Mouse (Mus musculus) gastrocnemius, adult 2 months (tissue): ENCODE measurements around the gene Lrrc15. TPM values are rescaled to one million over a fixed set of nuclear protein-coding genes. Genes with fewer than 3 reads are reported as not detected.
A peak's percentile ranks its signal among the peaks of the same experiment; 100 is the strongest.

Experiments used
- DNase-seq: peaks from one replicate; pipeline ENCODE4 v3.0.0; 2022
- H3K27ac ChIP-seq: fragments of 200-600 bp; 2 replicates; pipeline ENCODE4 v1.8.1; 2022; ENCODE audit warnings: mild to moderate bottlenecking
- H3K4me3 ChIP-seq: fragments of 200-600 bp; 2 replicates; pipeline ENCODE4 v1.8.1; 2022; ENCODE audit warnings: mild to moderate bottlenecking, moderate library complexity
- CTCF ChIP-seq: fragments of 200-600 bp; IDR thresholded peaks from 2 replicates; pipeline ENCODE4 v1.8.1; 2022; ENCODE audit warnings: antibody characterized with exemption, mild to moderate bottlenecking, moderate library complexity
- intact Hi-C: fragments of 180-260 bp; cut with DNase I; formaldehyde crosslinking; loops from one replicate; pipeline ENCODE4 v1.15.1; 2025
- total RNA-seq, 2 experiments: library from RNA; stranded (reverse); gene quantifications; 2 replicates each; pipeline ENCODE4 v1.2.3; 2021

Lrrc15 gene
- total RNA-seq, 2 experiments from 2014 or later: 0.08 to 0.14 TPM

DNA sequence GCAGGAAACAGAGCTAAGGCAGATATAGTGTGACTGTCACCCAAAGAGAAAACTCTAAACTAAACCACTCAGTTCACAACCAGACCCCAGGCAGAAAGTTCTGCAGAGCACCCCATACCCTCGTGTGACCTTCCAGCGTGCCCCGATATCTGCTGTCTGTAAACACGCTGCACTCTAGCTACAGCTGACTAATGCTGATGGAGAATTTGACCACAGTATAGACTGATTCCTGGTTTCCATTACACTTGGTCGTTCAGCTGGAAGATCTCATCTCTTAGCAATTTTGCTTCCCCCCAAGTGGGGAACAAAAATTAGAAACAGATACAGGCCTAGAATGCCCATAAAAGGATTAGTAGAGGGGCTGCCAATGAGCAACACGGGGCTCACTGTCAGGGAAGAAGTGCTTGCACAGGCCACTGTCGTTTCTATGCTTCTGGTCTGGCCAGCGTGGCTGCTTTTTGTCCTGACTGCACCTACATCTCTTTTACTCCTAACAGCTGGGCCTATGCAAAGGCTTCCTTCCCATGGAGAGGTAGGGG lies 11.8 kb downstream of the Lrrc15 start:
- no peak for TF ChIP-seq CTCF
- intact Hi-C loops: no loop called here
- no peak overlapping the region for H3K27ac ChIP-seq
- H3K4me3 ChIP-seq: no peak overlapping the region
- no peak for DNase-seq

DNA sequence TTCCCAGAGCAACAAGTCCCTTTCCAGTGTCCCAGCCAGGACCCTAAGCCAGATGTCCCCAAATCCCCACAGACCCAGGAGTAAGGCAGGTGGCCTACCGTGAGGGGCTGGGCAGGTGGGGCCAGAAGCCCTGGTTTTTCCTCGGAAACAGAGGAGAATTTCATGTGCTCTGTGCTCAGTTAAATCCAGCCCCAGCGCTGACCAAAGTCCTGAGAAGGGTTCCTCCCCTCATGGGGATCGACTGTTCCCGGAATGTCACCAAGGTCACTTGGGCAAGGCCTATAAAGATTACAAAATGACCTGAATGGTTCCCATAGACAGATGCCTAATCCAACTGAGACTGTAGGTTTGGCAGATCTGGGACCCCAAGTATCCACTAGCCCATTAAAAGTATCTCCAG lies 15.7 kb downstream of the Lrrc15 start, which contains the start of gene Cpn2:
Gene Cpn2 (minus strand): TSS at position 141 of the 400 bp plus-strand sequence.
- H3K4me3 ChIP-seq: no peak within 1 kb of the TSS
- no peak for DNase-seq
- intact Hi-C loops: no loop called here
- H3K27ac ChIP-seq: no peak within 1 kb of the TSS
- no peak for TF ChIP-seq CTCF

DNA sequence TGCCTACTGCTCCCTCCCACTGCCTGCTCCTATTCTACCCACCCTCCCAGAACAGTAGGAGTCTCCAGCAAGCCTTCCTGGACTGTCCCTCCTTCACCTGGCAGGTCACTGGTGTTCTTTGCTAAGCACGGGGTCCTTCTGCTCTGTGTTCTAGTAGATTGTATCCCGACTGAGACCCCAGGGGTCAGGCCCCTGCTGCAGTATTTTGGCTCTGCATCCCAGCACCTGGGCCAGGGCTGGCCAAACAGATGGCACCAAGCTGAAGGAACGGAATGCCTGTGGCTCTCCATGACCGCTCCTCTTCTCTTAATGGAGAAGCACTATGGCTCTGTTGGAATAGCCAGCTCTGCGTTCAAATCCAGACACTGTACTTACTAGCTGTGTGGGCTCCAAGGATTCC lies 16.5 kb downstream of the Lrrc15 start:
- no peak for DNase-seq
- intact Hi-C loops: no loop called here
- no peak overlapping the region for H3K4me3 ChIP-seq
- no peak for TF ChIP-seq CTCF
- no peak overlapping the region for H3K27ac ChIP-seq

- no peak for TF ChIP-seq CTCF
- intact Hi-C loops: no loop called here
- no peak for DNase-seq
- Histone ChIP-seq H3K4me3 (no peak overlapping the region), H3K27ac (no peak overlapping the region)
Observed at GRCm38 (mm10) chr16:30265611-30266010, 17.4 kb downstream of the Lrrc15 start.

GRCm38 (mm10) chr16:30263156-30263555 lies 19.9 kb downstream of the Lrrc15 start:
- Histone ChIP-seq H3K4me3 (no peak overlapping the region), H3K27ac (no peak overlapping the region)
- no peak for DNase-seq
- TF ChIP-seq CTCF: no peak
- intact Hi-C loops: no loop called here

DNA sequence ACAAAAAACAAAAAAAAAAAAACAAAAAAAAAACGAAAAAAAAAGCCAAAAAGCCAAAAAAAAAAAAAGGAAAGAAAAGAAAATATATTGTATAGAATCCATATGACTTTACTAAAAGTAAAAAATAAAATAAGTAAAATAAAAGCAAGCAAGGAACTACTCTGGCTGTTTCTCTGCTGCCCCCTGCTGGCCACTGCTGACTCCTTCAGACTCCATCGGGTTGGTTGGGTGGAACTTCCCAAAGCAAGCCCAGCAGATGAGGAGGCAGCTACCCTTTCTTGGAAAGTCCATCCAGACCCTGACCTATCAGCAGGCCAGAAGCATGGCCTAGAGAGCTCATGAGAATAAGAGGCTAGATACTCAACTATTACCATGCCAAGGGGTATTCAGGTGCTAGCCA lies 20.4 kb downstream of the Lrrc15 start:
- H3K27ac ChIP-seq: no peak overlapping the region
- H3K4me3 ChIP-seq: no peak overlapping the region
- peak; percentile 86 for TF ChIP-seq CTCF
- peak; percentile 75 for DNase-seq
- intact Hi-C loops: no loop called here

- TF ChIP-seq CTCF: no peak
- no peak overlapping the region for H3K27ac ChIP-seq
Observed at GRCm38 (mm10) chr16:30262157-30262556, 20.9 kb downstream of the Lrrc15 start.

DNA sequence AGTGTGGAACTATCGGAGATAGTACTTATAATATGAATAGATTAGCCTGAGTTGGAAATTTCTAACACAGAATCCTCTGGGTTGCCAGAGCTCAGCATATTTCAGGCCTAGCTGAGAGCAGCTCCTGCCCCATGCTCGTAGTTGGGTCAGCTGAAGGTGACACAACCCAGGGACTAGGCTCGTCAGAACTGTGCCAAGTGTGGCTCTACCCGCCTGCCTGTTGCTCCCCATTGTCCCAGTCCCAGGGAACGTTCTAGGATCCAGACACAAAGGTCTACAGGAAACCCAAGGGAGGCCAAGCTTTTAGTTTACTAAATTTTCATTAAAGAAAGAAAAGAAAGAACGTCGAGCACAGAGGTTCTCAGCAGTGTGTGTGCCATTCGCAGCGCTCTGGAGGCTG lies 21.7 kb downstream of the Lrrc15 start:
- no peak overlapping the region for H3K4me3 ChIP-seq
- H3K27ac ChIP-seq: no peak overlapping the region
- no peak for TF ChIP-seq CTCF
- intact Hi-C loops: no loop called here
- no peak for DNase-seq

More at GRCm38 (mm10) chr16:30262157-30262556, 20.9 kb downstream of the Lrrc15 start:
- DNase-seq: no peak
- intact Hi-C loops: no loop called here
- no peak overlapping the region for H3K4me3 ChIP-seq

DNA sequence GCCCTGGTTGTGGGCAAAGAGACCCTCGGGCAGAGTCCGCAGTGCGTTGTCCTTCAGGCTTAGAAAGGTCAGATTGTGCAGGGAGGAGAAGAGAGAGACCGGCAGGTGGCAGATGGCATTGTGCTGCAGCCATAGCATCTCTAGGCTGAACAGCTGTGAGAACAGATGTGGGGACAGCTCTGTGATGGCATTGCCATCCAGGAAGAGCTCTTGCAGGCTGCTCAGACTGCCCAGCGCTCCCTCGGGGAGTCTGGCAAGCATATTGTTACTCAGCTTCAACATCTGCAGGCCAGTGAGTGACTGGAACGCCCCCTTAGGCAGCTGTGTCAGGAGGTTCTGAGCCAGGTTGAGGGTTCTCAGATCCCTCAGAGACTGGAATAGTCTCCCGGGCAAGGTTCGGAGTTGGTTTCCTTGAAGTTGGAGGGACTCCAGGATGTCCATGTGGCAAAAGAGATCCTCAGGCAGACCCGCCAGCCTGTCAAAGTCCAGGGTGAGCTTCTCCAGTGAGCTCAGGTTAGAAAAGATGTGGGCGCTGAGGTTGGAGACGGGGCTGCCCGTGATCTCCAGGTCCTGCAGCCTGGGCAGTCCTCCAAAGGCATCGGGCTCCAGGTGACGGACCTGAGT lies 22.9 kb downstream of the Lrrc15 start:
- no peak overlapping the region for H3K4me3 ChIP-seq
- DNase-seq: no peak
- intact Hi-C loops: no loop called here
- H3K27ac ChIP-seq: no peak overlapping the region
- no peak for TF ChIP-seq CTCF

GRCm38 (mm10) chr16:30259444-30259843 lies 23.6 kb downstream of the Lrrc15 start:
- no peak overlapping the region for H3K27ac ChIP-seq
- TF ChIP-seq CTCF: no peak
- H3K4me3 ChIP-seq: no peak overlapping the region
- DNase-seq: no peak
- intact Hi-C loops: loop anchor here (10.0 kb wide), 1 partner anchor 115 kb away; no protein-coding TSS in a partner anchor

DNA sequence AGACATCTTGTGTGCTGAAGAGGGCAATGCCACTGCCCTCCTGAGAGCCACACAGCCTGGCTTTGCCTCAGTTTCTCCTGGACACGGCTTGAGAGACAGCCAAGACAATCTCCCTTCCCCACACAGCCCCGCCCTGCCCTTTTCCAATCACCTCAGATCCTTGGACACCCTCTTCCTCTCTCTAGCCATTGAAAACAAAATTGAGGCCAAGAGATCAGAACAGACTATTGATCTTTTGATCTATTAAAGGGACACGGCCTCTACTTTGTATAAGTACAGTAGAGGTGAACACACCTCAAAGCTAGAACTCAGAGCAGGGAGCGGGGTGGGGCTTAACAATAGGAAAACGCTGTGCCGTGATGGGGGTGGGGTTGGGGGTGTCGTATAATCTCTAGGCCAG lies 24.6 kb downstream of the Lrrc15 start:
- DNase-seq: no peak
- intact Hi-C loops: loop anchor here (10.0 kb wide), 1 partner anchor 116 kb away; no protein-coding TSS in a partner anchor
- no peak for TF ChIP-seq CTCF
- H3K4me3 ChIP-seq: no peak overlapping the region
- no peak overlapping the region for H3K27ac ChIP-seq

GRCm38 (mm10) chr16:30257718-30258117 lies 25.3 kb downstream of the Lrrc15 start:
- Histone ChIP-seq H3K4me3 (no peak overlapping the region), H3K27ac (no peak overlapping the region)
- no peak for DNase-seq
- intact Hi-C loops: loop anchor here (10.0 kb wide), 1 partner anchor 117 kb away; no protein-coding TSS in a partner anchor
- TF ChIP-seq CTCF: no peak

DNA sequence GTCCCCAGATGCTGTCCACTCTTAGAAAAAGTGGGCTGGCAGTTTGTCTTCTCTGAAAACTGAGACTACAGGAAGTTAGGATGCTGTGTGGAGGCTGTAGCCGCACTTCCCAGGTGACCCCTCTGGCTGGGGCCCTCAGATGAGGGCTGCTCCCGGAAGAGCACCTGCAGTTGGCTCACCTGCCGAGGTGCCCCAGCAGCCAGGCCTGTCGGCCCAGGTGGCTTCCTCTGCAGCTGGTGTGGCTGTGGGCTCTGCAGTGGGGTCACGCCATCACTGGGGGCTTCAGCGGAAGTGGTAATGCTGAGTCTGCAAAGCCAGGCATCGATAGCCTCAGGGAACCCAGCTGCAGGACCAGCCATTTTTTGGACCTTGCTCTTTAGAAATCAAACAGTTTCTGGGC lies 28.0 kb downstream of the Lrrc15 start:
- intact Hi-C loops: loop anchor here (10.0 kb wide), 1 partner anchor 120 kb away; no protein-coding TSS in a partner anchor
- no peak for TF ChIP-seq CTCF
- Histone ChIP-seq H3K27ac (no peak overlapping the region), H3K4me3 (no peak overlapping the region)
- no peak for DNase-seq

GRCm38 (mm10) chr16:30253900-30254299 lies 29.2 kb downstream of the Lrrc15 start:
- H3K27ac ChIP-seq: no peak overlapping the region
- intact Hi-C loops: loop anchor here (5.0 to 10.0 kb wide), 2 partner anchors 121 to 268 kb away; no protein-coding TSS in a partner anchor
- H3K4me3 ChIP-seq: no peak overlapping the region
- DNase-seq: no peak
- TF ChIP-seq CTCF: no peak
